Mouse (Mus musculus) layer of hippocampus, postnatal 36 days (tissue): ENCODE data around the gene Txnrd1. TPM values are rescaled to one million over a fixed set of nuclear protein-coding genes. Genes with fewer than 3 reads are reported as not detected.

Experiments
- DNase-seq, 2 experiments: peaks; one replicate each; pipeline ENCODE4 v3.0.0; 2022
- total RNA-seq, 2 experiments: library from RNA; stranded (reverse); gene quantifications; 2 replicates each; pipeline ENCODE4 v1.2.3; 2021

Txnrd1 gene
- 10 to 100 TPM; 49.0 to 53.9 TPM for total RNA-seq

GRCm38 (mm10) chr10:82833926-82834325 is at the start of gene Txnrd1:
Gene Txnrd1, plus strand, starts transcription at chr10:82833951.
- no peak for DNase-seq

- DNase-seq = no peak
Observed at GRCm38 (mm10) chr10:82789181-82789580, 44.6 kb upstream of the Txnrd1 start.

GRCm38 (mm10) chr10:82790504-82790903 is 43.2 kb upstream of the Txnrd1 start:
- no peak for DNase-seq

- DNase-seq = no peak
Observed at GRCm38 (mm10) chr10:82791713-82792112, 42.0 kb upstream of the Txnrd1 start.

- no peak for DNase-seq
Observed at GRCm38 (mm10) chr10:82792311-82792710, 41.4 kb upstream of the Txnrd1 start.

- DNase-seq = peak; percentile 53 to 66
Observed at GRCm38 (mm10) chr10:82795071-82795731, 38.5 kb upstream of the Txnrd1 start.

GRCm38 (mm10) chr10:82795767-82796166 is 38.0 kb upstream of the Txnrd1 start:
- DNase-seq = no peak

GRCm38 (mm10) chr10:82796471-82797118 is 37.2 kb upstream of the Txnrd1 start:
- DNase-seq = peak in 1 of 2 experiments; percentile 24

GRCm38 (mm10) chr10:82797119-82797491 is 36.6 kb upstream of the Txnrd1 start:
- DNase-seq = no peak

GRCm38 (mm10) chr10:82798312-82798933 is 35.3 kb upstream of the Txnrd1 start:
- DNase-seq = no peak

- no peak for DNase-seq
Observed at GRCm38 (mm10) chr10:82800094-82800493, 33.7 kb upstream of the Txnrd1 start.

- DNase-seq = no peak
Observed at GRCm38 (mm10) chr10:82804396-82804795, 29.4 kb upstream of the Txnrd1 start.

GRCm38 (mm10) chr10:82805111-82805510 is 28.6 kb upstream of the Txnrd1 start:
- no peak for DNase-seq

GRCm38 (mm10) chr10:82806414-82806813 is 27.3 kb upstream of the Txnrd1 start:
- no peak for DNase-seq

GRCm38 (mm10) chr10:82807238-82807637 is 26.5 kb upstream of the Txnrd1 start:
- no peak for DNase-seq

- DNase-seq = no peak
Observed at GRCm38 (mm10) chr10:82808155-82808554, 25.6 kb upstream of the Txnrd1 start.

GRCm38 (mm10) chr10:82808891-82809290 is 24.9 kb upstream of the Txnrd1 start:
- no peak for DNase-seq

- no peak for DNase-seq
Observed at GRCm38 (mm10) chr10:82809352-82809751, 24.4 kb upstream of the Txnrd1 start.

- DNase-seq = peak; percentile 67 to 71
Observed at GRCm38 (mm10) chr10:82811855-82812431, 21.8 kb upstream of the Txnrd1 start.

GRCm38 (mm10) chr10:82814096-82814970 is 19.4 kb upstream of the Txnrd1 start:
- DNase-seq = peak in 1 of 2 experiments; percentile 18

GRCm38 (mm10) chr10:82816441-82816840 is 17.3 kb upstream of the Txnrd1 start:
- no peak for DNase-seq

GRCm38 (mm10) chr10:82817514-82817913 is 16.2 kb upstream of the Txnrd1 start:
- no peak for DNase-seq
